Mouse (Mus musculus) gastrocnemius, adult 2 months (tissue): Measurements from ENCODE around the gene Kin. TPM values are rescaled to one million over a fixed set of nuclear protein-coding genes. Genes with fewer than 3 reads are reported as not detected.

Source experiments
- DNase-seq: peaks from one replicate; pipeline ENCODE4 v3.0.0; 2022
- H3K27ac ChIP-seq: fragments of 200-600 bp; 2 replicates; pipeline ENCODE4 v1.8.1; 2022; ENCODE audit warnings: mild to moderate bottlenecking
- H3K4me3 ChIP-seq: fragments of 200-600 bp; 2 replicates; pipeline ENCODE4 v1.8.1; 2022; ENCODE audit warnings: mild to moderate bottlenecking, moderate library complexity
- CTCF ChIP-seq: fragments of 200-600 bp; IDR thresholded peaks from 2 replicates; pipeline ENCODE4 v1.8.1; 2022; ENCODE audit warnings: antibody characterized with exemption, mild to moderate bottlenecking, moderate library complexity
- intact Hi-C: fragments of 180-260 bp; cut with DNase I; formaldehyde crosslinking; loops from one replicate; pipeline ENCODE4 v1.15.1; 2025
- total RNA-seq, 2 experiments: library from RNA; stranded (reverse); gene quantifications; 2 replicates each; pipeline ENCODE4 v1.2.3; 2021

The Kin gene
- total RNA-seq, 2 experiments from 2014 or later: 6.0 to 6.3 TPM

DNA sequence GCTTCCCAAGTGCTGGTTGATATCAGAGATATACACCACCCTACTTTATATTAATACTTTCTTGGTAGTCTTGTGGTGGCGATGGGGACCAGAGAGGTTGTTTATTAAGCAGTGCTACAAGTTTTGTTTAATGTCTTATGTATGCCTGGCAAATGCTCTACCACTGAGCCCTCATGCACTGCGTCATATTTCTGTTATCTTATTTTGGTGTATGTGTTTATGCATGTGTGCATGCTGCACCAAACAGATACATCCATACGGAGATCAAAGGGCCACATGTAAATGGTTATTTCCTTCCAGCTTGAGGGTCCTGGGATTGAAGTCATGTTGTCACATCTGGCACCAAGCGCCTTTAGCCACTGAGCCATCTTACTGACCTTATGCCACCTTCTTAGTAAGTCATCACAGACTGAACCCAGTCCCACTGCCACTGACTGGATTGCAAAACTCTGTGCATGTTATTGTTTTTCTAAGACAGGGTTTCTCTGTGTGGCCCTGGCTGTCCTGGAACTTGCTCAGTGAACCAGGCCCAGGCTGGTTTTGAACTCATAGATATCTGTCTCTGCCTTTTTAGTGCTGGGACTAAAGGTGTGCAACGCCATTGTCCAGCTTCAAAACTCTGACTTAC lies 1.2 kb downstream of the Kin start:
- Histone ChIP-seq H3K27ac (no peak overlapping the region), H3K4me3 (peak overlapping the region; percentile 96)
- no peak for TF ChIP-seq CTCF
- no peak for DNase-seq
- intact Hi-C loops: no loop called here

DNA sequence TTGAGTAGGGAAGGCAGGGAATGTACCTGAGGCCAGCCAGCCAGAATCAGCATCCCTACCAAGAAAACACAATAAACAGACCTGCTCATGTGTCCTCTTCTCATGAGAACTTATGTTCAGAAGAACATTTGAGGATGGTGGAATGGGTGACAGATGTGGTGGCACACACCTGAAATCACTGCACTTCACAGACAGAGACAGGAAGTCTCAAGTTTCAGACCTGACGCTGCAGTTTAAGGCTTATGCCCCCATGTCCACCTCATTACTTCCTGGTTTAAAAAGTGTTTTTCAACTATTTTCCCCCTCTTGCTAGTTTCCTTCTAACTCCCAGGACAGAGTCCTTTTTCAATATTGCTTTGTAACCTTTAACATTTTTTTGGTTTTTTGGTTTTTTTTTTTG lies 2.3 kb downstream of the Kin start:
- intact Hi-C loops: no loop called here
- H3K4me3 ChIP-seq: no peak overlapping the region
- H3K27ac ChIP-seq: no peak overlapping the region
- TF ChIP-seq CTCF: no peak
- no peak for DNase-seq

GRCm38 (mm10) chr2:10087256-10087850 lies 7.0 kb downstream of the Kin start:
- no peak for TF ChIP-seq CTCF

DNA sequence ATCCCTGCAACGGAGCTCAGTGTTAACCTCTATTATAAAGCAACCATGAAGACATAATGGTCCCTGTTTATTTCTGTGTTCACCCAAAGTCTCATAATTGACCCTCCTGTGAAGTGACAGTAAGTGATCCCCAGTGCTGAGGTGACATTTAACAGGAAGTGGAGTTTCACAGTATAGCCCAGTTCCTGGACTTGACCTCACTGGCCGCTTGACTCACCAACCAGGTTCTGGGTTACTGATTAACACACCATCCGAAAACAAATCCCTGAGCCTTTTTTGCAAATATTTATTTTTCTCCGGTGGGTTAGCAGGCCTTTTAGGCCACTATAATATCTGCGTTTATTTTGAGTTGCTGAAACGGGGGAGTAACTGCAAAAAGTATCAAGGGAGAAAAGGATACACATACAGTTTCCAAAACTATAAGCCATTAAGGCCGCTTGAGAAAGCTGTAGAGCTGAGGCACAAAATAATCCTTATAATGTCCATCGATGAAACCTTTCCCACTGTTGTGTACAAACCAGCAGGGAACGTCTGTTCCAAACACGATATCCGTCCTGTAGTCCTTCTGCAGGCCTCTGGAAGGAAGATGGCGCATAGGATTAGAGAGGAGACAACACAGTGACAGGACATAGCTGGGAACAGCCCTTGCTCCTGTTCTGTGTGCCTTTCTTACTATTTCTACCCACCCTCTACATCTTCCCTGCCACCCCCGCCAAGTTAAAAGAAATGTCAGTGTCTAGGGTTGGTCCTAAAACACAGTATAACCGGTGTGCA lies 14.1 kb downstream of the Kin start:
- Histone ChIP-seq H3K27ac (no peak overlapping the region), H3K4me3 (no peak overlapping the region)
- intact Hi-C loops: no loop called here
- no peak for TF ChIP-seq CTCF
- no peak for DNase-seq

More at GRCm38 (mm10) chr2:10087256-10087850, 7.0 kb downstream of the Kin start:
- no peak for DNase-seq
- intact Hi-C loops: no loop called here
- Histone ChIP-seq H3K4me3 (peak overlapping the region; percentile 54), H3K27ac (peak overlapping the region; percentile 78)

DNA sequence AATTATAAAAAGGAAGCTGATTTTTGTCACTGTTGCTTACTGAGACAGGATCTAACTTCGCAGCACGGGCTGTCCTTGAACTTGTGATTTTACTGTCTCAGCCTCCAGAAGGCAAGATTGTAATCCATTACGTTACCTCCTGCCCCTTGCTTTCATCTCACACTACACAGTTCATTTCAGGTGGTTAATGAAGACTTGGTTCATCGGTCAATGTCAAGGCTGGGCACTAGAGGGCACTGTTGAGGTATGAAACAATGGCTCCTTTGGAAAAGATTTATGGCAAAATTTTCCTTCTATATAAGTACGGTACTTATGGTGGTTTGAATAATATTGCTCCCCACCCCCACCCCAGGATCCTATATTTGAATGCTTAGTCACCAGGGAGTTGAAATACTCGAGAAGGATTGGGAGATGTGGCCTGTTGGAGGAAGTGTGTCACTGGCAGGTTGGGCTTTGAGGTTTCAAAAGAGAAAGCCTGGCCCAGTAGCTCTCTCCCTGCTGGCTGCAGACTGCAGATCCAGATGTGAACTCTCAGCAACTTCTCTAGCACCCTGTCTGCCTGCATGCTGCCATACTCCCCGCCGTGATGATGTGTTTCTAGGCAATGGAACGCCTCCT lies 18.3 kb downstream of the Kin start:
- TF ChIP-seq CTCF: peak; percentile 78
- H3K4me3 ChIP-seq: no peak overlapping the region
- DNase-seq: peak; percentile 38
- no peak overlapping the region for H3K27ac ChIP-seq
- intact Hi-C loops: no loop called here

DNA sequence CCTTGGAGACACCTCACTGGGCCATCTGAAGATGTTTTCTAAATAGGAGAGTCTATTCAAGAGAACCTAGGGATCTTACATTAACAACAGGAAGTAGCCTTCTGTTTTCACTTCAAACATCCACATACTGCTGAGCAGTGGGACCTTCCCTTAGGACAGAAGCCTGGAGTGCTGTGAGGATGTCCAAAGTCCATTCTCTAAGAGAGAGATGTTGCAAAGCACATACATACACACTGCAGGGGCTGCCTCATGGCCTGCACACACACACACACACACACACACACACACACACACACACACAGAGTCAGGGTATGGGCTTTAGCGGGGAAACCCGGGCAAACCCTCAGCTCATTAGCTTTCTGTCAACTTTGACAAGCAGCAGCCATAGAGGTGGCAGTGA lies 20.1 kb downstream of the Kin start:
- intact Hi-C loops: loop anchor here (2.0 kb wide), 1 partner anchor 42 kb away; no protein-coding TSS in a partner anchor
- H3K4me3 ChIP-seq: no peak overlapping the region
- DNase-seq: no peak
- TF ChIP-seq CTCF: no peak
- H3K27ac ChIP-seq: no peak overlapping the region

- peak; percentile 82 for TF ChIP-seq CTCF
- peak; percentile 55 for DNase-seq
- H3K27ac ChIP-seq: no peak overlapping the region
- H3K4me3 ChIP-seq: no peak overlapping the region
- intact Hi-C loops: loop anchor here (1.0 to 2.0 kb wide), 2 partner anchors 42 to 188 kb away; no protein-coding TSS in a partner anchor
Measured at GRCm38 (mm10) chr2:10101180-10101579, 20.8 kb downstream of the Kin start.

DNA sequence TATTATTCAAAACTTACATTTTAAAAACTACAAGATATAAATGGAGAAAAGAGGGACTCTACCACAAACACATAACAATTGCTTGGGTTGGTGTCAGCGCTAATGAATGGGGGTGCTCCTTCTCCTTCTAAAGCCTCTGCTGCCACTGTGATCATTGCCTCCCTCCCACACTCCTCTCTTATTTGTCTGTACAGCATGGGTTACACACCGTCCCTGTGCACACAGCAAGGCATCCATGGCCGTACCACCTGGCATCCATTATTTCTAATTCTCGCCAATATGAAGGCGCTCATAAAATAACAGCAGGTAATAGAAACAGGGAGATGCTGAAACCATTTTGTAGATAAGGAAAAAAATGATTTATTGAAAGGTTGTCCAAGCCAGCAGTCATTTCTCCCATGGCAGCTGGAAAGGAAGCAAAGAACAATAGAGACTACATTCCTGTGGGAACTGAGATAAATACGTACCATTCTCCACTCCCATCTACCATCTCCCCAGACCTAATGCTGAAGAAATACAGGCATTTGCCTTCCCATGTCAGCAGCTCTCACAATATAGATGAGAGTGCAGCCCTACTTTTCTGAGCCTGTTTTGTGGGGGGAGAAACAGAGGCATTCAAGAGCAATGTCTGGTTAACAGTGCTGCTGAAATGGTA lies 28.3 kb downstream of the Kin start:
- TF ChIP-seq CTCF: no peak
- Histone ChIP-seq H3K4me3 (no peak overlapping the region), H3K27ac (no peak overlapping the region)
- intact Hi-C loops: no loop called here
- no peak for DNase-seq

GRCm38 (mm10) chr2:10118751-10119150 lies 38.4 kb downstream of the Kin start:
- TF ChIP-seq CTCF: no peak
- intact Hi-C loops: no loop called here
- DNase-seq: no peak
- H3K4me3 ChIP-seq: no peak overlapping the region
- H3K27ac ChIP-seq: no peak overlapping the region

- H3K27ac ChIP-seq: no peak overlapping the region
- TF ChIP-seq CTCF: no peak
- intact Hi-C loops: no loop called here
- H3K4me3 ChIP-seq: no peak overlapping the region
- no peak for DNase-seq
Measured at GRCm38 (mm10) chr2:10119276-10119675, 38.9 kb downstream of the Kin start.

- no peak for DNase-seq
- Histone ChIP-seq H3K4me3 (no peak overlapping the region), H3K27ac (no peak overlapping the region)
- intact Hi-C loops: no loop called here
- TF ChIP-seq CTCF: no peak
Measured at GRCm38 (mm10) chr2:10121826-10122225, 41.4 kb downstream of the Kin start.

DNA sequence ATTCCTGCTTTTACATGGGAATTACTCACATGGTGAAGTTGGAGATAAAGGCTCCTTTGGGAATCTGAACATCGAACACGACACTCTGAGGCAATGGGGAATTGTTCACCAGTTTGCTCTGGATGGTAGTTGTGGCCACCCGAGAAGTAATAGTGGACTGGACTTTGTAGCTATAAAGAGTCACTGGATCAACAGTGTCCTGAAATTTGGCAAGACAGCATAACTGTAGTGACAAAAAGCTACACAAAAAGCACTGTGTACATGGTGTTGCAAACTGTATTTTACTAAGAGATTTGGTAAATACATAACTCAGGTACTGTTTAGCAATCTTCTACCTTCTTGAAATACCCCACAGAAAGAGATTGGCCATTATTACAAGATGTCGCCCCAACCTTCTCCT lies 45.7 kb downstream of the Kin start:
- H3K27ac ChIP-seq: no peak overlapping the region
- intact Hi-C loops: loop anchor here (1.0 kb wide), 1 partner anchor 12 kb away; no protein-coding TSS in a partner anchor

GRCm38 (mm10) chr2:10127471-10127870 lies 47.1 kb downstream of the Kin start:
- no peak overlapping the region for H3K4me3 ChIP-seq
- no peak for DNase-seq
- no peak for TF ChIP-seq CTCF
- no peak overlapping the region for H3K27ac ChIP-seq
- intact Hi-C loops: no loop called here

More for the DNA sequence above, 45.7 kb downstream of the Kin start:
- DNase-seq: no peak
- TF ChIP-seq CTCF: no peak
- no peak overlapping the region for H3K4me3 ChIP-seq
